Mouse (Mus musculus): ENCODE data around the gene Gm20708.

- TF ChIP-seq MAFK (IDR thresholded peaks at IDR 0.05; ENCODE audit: insufficient read depth, low read depth, low read length) (no peak), HCFC1 (IDR thresholded peaks at IDR 0.05; ENCODE audit: borderline replicate concordance, insufficient read depth, low read length) (no peak), ZNF384 (IDR thresholded peaks at IDR 0.05; ENCODE audit: low read depth, low read length) (no peak), ZC3H11A (IDR thresholded peaks at IDR 0.05; ENCODE audit: borderline replicate concordance, low read depth, low read length) (no peak), CHD2 (IDR thresholded peaks at IDR 0.05; ENCODE audit: low read depth, low read length) (no peak)
These were observed 7.8 kb upstream of the Gm20708 start for GRCm38 (mm10) chr11:117801650-117802049.

All from ES-E14 (cell line).